Mouse (Mus musculus): Measurements from ENCODE around the gene Mss51.
A peak's percentile ranks its signal among the peaks of the same experiment; 100 is the strongest.

Mss51 gene

GRCm38 (mm10) chr14:20451765-20452331 is 44.9 kb downstream of the Mss51 start, which contains the start of gene Cfap70:
TSS of gene Cfap70 (minus strand) at chr14:20452226.
- peak; percentile 86 for DNase-seq (ENCODE audit: low spot score)

GRCm38 (mm10) chr14:20451302-20451701 is 45.4 kb downstream of the Mss51 start:
- DNase-seq (ENCODE audit: low spot score), result no peak

DNA sequence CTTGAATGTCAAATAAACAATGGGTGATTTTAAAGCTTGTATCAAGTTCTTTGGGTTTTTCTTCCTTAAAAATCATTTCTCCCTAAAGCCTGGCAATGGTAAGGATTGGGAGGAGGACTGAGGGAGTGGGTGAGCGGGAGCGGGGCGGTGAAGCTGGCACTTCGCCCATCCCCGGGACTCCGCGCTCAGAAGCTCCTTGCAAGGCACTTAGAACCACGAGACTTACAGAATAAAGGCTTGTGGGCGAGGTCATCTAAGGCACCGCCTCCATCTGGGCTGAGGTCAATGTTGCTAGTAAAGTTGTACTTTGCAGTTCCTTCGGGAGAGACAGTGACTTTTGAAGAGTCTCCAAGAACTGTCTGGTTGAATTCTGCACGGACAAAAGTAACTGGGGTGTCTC is 49.5 kb downstream of the Mss51 start:
- no peak for DNase-seq (ENCODE audit: low spot score)

- peak; percentile 14 for DNase-seq (ENCODE audit: low spot score)
These were observed 54.4 kb downstream of the Mss51 start for GRCm38 (mm10) chr14:20442252-20442651.

DNA sequence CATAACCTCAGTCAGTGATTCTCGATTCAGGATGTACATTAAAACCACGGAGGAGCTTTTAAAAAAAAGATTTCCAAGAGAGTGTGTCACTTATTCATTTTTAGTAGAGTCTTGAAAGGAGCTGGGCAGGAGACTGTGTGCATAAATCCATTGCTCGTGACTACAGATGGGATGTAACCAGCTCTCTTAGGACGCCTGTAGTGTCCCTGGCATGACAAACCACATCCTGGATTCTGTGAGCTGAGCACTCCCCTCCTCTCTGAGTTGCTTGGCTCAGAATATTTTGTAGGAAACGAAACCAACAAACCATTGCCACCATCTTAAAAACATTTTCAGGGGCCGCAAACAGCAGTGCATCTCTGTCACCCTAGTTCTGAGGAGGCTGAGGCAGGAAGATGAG is 59.7 kb downstream of the Mss51 start:
- no peak for DNase-seq (ENCODE audit: low spot score)

Measured in embryo, embryonic 10.5 days (tissue).